Mouse (Mus musculus) megakaryocyte progenitor cell, adult 5-6 weeks (primary cell): ENCODE measurements around the gene Clasrp. TPM values are rescaled to one million over a fixed set of nuclear protein-coding genes. Genes with fewer than 3 reads are reported as not detected.
"Not testable (repeated sequence)": the region's sequence is repeated elsewhere in the genome, so short reads cannot be mapped to it uniquely, and the experiment has no call there.

ENCODE experiments used
- ATAC-seq: replicated peaks from 2 replicates; pipeline ENCODE4 v1.8.0; 2016; ENCODE audit warnings: mild to moderate bottlenecking, moderate TSS enrichment, inconsistent platforms; ENCODE audit not compliant: poor library complexity
- total RNA-seq, 2 experiments: library from RNA; stranded (forward) in 1 of 2; stranded (reverse) in 1 of 2; fragments of 157-497, 149-512 nt in 1 of 2; fragments of 200-1000 nt in 1 of 2; gene quantifications; 2 replicates each; pipeline versions ENCODE4 v1.2.3 to v1.2.4; 2015 to 2017

Clasrp gene
- total RNA-seq, 2 experiments from 2014 or later, result 11.7 to 32.6 TPM

GRCm38 (mm10) chr7:19609641-19610332 is 5.5 kb upstream of the Clasrp start:
- no peak for ATAC-seq

DNA sequence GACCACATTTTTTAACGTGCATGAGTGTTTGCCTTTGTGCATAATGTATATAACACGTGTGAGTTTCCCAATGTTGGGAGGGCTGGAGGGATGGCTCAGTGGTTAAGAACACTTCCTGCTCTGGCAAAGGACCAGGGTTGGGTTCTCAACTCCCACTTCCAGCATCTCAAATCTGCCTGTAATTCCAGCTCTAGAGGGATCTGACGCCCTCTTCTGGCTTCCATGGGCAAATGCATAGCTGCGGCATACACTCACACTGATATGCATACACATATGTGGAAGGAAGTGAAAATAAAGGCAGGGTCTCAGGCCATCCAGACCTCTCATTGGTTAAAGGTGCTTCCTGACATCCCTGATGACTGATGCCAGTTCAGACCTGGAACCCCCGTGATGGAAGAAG is 3.0 kb upstream of the Clasrp start:
- ATAC-seq, result no peak

DNA sequence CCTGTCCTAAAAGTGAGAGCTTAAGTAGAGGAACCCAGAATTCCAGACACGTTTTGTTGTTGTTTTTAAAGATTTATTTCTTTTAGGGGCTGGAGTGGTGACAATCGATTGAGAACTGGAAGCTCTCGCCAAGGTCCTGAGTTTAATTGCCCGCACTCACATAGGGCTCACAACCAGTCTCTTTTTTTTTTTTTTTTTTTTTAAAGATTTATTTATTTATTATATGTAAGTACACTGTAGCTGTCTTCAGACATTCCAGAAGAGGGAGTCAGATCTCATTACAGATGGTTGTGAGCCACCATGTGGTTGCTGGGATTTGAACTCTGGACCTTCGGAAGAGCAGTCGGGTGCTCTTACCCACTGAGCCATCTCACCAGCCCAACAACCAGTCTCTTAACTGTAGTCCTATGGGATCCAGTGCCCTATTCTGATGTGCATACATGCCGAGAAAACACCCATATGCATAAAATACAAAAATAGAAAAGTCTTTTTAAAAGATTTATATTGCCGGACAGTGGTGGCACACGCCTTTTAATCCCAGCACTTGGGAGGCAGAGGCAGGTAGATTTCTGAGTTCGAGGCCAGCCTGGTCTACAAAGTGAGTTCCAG is 424 bp upstream of the Clasrp start:
- ATAC-seq, result not testable (repeated sequence)

DNA sequence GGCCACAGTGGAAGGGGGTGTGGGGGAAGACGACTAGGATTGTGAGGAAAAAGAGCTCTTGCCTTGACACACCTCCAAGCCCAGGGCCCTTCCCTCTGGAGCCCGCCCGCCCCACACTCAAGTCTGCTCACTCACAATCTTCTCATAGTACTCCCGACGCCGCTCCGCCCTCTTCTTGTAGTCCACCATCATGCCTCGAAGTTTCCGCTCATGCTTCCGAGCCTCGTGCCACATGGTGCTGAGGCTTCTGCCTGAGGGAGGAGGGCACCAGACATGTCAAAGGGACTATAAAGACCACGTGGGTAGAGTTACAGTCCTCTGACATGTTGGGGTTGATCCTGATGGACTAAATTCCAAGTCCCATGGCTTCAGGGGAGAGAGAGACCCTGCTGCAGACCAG is 1.2 kb downstream of the Clasrp start:
- ATAC-seq, result no peak

DNA sequence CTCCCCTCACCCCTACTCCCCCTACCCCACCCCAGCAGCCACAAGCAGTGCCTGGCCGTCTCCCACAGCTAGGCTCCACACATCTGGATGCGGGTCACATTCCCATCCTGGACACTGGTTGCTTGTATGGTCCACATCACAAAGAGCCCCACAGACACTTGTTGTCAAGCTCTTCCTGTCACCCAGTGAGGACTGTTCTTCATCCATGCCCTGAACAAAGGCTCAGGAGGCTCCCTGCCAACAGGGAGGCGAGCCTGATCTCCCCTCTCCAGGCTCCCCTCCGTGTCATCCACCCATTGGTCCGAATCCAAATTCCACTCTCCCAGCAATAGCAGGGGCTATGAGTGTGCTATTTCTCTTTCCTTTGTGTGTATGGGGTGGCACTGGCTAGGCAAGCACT is 3.7 kb downstream of the Clasrp start:
- no peak for ATAC-seq

- ATAC-seq, result peak; percentile 69
Observed at GRCm38 (mm10) chr7:19593061-19593730, 11.1 kb downstream of the Clasrp start.

GRCm38 (mm10) chr7:19589917-19590316 is 14.4 kb downstream of the Clasrp start:
- peak; percentile 82 for ATAC-seq

- peak; percentile 62 for ATAC-seq
Observed at GRCm38 (mm10) chr7:19589207-19589606, 15.1 kb downstream of the Clasrp start.

- no peak for ATAC-seq
Observed at GRCm38 (mm10) chr7:19586269-19586668, 18.0 kb downstream of the Clasrp start.

- no peak for ATAC-seq
Observed at GRCm38 (mm10) chr7:19580634-19581033, 23.7 kb downstream of the Clasrp start.

GRCm38 (mm10) chr7:19579751-19580150 is 24.5 kb downstream of the Clasrp start:
- ATAC-seq, result no peak

- no peak for ATAC-seq
Observed at GRCm38 (mm10) chr7:19578436-19578835, 25.9 kb downstream of the Clasrp start.

DNA sequence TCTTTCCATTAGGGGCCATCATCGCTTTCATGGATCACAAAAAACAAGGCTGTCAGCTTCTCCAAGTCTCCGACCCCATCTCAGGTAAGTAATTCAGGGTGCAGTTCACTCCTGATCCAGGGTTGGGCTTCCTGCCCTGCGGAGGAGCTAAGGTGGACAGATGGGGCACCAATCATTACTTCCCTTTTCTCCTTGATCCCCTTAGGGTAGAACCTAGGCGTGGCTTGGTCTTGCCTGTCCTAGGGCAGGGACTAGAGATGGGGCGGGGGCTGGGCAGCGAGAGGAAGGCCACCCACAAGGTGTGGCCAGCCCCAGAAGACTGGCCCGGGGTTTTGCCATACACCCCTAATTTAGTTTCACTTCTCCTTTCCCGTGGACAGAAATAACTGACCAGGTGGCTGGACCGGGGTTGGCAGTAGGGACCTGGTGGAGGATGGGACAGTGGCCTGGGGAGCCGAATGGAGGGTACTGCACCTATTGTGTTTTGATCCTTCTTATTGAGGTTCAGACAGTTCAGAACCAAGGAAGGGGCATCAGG is 26.3 kb downstream of the Clasrp start:
- ATAC-seq, result peak; percentile 70

DNA sequence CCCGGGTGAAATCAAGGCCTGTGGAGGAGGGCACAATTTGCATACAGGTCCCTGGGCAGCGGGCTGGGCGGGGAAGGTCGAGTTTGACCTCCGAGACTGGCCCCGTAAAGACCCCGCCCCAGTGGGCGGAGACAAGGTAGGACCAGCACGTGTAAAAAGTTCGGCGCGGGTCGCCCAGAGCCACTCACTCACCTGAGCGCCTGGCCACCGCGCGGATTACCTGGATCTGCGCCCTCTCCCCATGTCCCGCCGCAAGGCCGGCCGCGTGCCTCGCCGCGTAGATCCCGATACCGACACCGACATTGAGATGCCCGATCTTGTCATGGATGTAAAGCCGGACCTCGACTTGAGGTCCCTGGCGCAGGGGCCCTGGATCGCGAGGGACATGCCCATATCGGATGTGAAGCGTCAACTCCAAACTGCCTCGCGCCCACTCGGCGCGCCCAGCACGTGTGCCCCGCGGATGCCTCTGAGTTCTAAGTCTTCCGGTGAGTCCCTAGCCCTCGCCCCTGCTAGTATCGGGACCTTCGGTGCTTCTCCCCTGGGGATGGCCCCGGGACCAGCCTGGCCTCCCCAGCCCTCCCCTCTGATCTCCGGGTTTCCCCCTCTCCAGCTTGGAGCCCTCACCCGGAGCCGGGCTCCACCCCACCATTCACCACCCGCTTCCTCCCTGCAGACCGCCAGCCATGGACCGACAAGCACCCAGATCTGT is 27.0 kb downstream of the Clasrp start, which contains the start of the genes Zfp296 and Gemin7:
Zfp296 (plus strand) TSS at position 147 of the 712 bp plus-strand sequence.
Gemin7 (minus strand) TSS at position 455 of the 712 bp plus-strand sequence.
- ATAC-seq, result peak; percentile 30

DNA sequence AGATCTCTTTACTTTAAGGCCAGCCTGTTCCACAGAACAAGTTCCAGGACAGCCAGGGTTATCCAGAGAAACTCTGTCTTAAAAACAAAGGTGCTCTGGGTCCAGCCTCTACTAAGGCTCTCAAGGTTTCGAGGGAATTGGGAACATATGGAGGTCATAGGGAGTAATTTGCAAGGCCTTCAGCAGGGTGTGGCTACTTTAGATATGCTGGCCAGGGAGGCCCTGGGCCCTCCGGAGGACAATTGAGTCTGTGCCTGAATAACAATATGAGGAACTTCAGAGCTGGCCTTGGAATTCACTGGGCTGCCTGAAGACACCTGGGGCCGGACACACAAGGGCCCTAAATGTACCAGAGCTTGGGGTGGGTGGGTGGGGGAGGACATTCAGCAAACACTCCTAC is 28.7 kb downstream of the Clasrp start:
- ATAC-seq, result no peak

- no peak for ATAC-seq
Observed at GRCm38 (mm10) chr7:19573776-19574140, 30.5 kb downstream of the Clasrp start.

DNA sequence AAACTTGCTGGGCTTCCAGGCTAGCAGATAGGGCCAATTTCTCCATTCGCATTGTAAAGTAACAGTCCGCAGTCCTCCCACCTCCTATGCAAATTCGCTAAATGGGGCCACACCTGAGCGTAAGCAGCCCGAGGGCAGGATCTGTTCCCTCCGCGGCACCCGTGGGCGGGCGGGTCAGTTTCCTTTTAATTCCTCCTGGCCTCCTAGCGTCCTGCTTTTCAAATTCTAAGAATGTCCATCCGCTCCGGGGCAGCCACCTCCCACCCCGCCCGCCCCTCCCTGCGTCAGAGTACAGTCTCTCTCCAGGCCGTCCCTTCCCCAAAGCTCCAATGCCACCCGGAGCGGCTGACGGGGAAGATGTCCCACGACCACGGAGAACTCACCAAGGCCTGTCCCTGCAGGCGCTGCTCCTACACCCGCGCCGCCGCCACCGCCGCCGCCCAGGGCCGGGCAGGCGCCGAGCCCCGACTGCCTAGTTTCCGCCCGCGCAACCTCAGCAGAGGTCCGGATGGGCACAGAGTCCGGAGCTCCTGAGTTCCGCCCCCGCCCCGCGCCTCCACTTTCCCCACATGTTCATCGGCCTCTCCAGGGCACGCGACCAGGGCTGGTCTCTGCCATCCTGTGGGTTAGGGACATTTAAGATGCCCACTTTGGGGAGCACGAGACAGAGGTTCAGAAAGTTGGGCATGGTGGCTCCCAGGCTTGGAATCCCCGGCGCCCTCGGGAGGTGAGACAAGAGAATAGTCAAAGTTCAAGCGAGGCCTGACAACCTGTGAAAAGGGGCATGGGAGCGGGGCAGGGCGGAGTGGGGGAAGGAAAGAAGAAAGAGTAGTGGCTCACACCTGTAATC is 31.1 kb downstream of the Clasrp start:
- ATAC-seq, result peak; percentile 76

- ATAC-seq, result no peak
Observed at GRCm38 (mm10) chr7:19569647-19570046, 34.6 kb downstream of the Clasrp start.

DNA sequence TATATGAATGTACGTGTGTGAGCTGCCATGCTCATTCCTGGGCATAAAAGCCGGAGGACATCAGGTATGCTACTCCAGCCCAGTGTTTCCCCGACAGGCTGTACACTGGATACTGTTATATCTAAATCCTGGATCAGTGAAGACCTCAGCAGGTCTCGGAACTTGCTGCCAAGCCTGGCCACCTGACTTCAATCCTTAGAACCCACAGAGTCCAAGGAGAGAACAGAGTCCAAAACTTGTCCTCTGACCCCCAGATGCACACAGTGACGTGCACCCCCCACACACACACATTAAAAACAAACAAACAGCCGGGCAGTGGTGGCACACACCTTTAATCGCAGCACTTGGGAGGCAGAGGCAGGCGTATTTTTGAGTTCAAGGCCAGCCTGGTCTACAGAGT is 36.9 kb downstream of the Clasrp start:
- no peak for ATAC-seq

DNA sequence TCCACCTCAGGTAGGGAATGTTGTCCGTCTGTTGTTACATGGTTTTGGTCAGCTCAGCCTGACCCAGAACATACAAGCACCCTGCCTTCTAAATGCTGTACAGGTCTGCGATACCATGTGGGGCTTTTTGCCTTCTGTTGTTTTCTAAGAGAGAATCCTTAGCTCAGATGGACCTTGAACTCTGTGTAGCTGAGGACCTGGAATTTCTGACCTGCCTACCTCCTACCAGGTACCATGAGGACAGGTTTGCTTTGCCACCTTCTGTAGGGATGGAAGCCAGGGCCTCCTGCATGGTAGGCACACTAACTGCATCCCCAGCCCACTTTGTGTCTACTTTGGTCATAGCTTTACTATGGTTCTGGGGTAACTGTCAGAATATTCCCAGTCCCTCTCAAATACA is 38.5 kb downstream of the Clasrp start:
- ATAC-seq, result no peak
